Mouse (Mus musculus): ENCODE measurements around the gene Pycr2. TPM values are rescaled to one million over a fixed set of nuclear protein-coding genes. Genes with fewer than 3 reads are reported as not detected.
"Not testable (repeated sequence)": the region's sequence is repeated elsewhere in the genome, so short reads cannot be mapped to it uniquely, and the experiment has no call there.

Gene Pycr2
- polyA plus RNA-seq, 1 experiment from 2014 or later: 96.9 TPM

DNA sequence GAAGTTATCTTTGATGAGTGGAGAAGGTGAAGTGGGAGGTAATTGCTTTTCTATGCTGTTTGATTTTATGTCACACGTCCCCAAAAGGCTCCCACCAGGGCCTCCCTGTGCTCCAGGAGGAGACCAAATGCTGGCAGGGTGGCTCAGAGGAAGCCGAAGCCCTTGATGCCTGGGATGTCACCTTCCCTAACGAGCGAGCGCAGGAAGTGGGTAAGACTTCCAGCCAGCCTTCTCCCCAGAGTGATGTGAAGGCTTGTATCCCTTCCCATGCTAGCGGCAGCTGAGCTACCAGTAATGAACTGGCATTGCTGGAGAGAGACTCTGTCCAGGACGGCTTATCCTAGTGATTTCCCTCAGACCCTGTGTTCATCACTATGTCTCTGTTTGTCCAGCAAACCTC lies 20.4 kb upstream of the Pycr2 start:
- WGBS: 48% methylated on average over 7 of the region's 7 CpGs
- no peaks in the 10 kb centered on the region for H3K36me3 ChIP-seq
- H3K4me3 ChIP-seq (replicated peaks): no peak overlapping the region
- no peak overlapping the region for H3K9ac ChIP-seq
- ATAC-seq (ENCODE audit: insufficient number of reproducible peaks, low FRiP score, low TSS enrichment, low read depth): no peak
- no peak overlapping the region for H3K27ac ChIP-seq (replicated peaks)
- no peak overlapping the region for H3K4me2 ChIP-seq (replicated peaks)
- peaks cover 6% of the 10 kb centered on the region for H3K4me1 ChIP-seq
- no peaks in the 10 kb centered on the region for H3K27me3 ChIP-seq
- H3K9me3 ChIP-seq (replicated peaks): no peaks in the 10 kb centered on the region

DNA sequence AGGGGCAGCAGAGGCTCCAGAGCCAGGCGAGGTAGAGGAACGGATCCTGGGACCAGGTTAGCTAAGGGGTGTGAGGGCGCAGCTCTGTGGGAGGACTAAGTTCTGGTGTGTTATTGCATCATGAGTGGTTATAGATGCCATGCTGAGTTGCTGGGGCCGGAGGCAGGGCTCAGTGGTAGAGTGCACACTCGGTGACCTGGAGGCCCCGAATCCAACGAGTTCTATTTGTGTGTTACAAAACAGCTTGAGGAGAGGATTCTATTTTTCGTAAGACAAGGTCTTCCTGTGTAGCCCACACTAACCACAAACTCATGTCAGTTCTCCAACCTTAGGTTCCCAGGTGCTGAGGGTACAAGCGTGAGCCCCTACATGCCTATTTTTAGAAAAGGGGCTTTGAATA lies 19.6 kb upstream of the Pycr2 start:
- 78% methylated on average over 9 of the region's 9 CpGs for WGBS

GRCm38 (mm10) chr1:180888556-180889042 lies 15.5 kb upstream of the Pycr2 start:
- 2% methylated on average over 13 of the region's 13 CpGs for WGBS
- H3K9ac ChIP-seq: 0 out of 2 replicates have a peak overlapping the region, but pooled peaks have one; percentile 6
- no peaks in the 10 kb centered on the region for H3K36me3 ChIP-seq
- H3K27ac ChIP-seq (replicated peaks): peak overlapping the region; percentile 58; the same call in 1 of the 2 replicates
- H3K27me3 ChIP-seq: peaks cover 14% of the 10 kb centered on the region
- peak overlapping the region; percentile 3; the same call in 1 of the 2 replicates for H3K4me3 ChIP-seq (replicated peaks)
- ATAC-seq (ENCODE audit: insufficient number of reproducible peaks, low FRiP score, low TSS enrichment, low read depth): peak; percentile 68
- H3K4me1 ChIP-seq: peaks cover 13% of the 10 kb centered on the region
- peak overlapping the region; percentile 45 for H3K4me2 ChIP-seq (replicated peaks)
- H3K9me3 ChIP-seq (replicated peaks): no peaks in the 10 kb centered on the region

More for the DNA sequence above, 19.6 kb upstream of the Pycr2 start:
- no peaks in the 10 kb centered on the region for H3K27me3 ChIP-seq
- H3K4me1 ChIP-seq: peaks cover 13% of the 10 kb centered on the region
- H3K27ac ChIP-seq (replicated peaks): no peak overlapping the region
- no peaks in the 10 kb centered on the region for H3K36me3 ChIP-seq
- no peaks in the 10 kb centered on the region for H3K9me3 ChIP-seq (replicated peaks)
- ATAC-seq (ENCODE audit: insufficient number of reproducible peaks, low FRiP score, low TSS enrichment, low read depth): no peak
- H3K9ac ChIP-seq: no peak overlapping the region
- H3K4me3 ChIP-seq (replicated peaks): no peak overlapping the region
- no peak overlapping the region for H3K4me2 ChIP-seq (replicated peaks)

DNA sequence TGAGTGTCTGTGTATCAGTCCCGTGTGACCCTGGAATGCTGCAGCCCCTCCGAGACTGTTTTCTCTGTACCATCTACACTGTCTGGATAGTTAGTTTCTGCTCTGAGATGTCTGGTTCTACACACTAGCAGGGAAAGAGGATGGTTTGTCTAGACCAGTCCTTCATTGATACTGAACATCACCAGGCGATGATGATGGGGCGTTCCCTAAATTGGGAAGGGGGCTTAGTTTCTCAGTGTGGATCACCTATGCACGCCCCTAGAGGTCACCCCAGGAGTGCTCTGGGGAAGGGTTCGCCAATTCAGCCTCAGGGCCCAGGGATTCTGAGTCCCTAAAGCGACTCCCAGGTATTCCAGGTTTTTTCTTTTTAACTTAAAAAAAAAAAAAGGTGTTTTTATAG lies 14.9 kb upstream of the Pycr2 start:
- 42% methylated on average over 7 of the region's 7 CpGs for WGBS
- H3K4me2 ChIP-seq (replicated peaks): peak overlapping the region; percentile 45
- no peak for ATAC-seq (ENCODE audit: insufficient number of reproducible peaks, low FRiP score, low TSS enrichment, low read depth)
- H3K9me3 ChIP-seq (replicated peaks): no peaks in the 10 kb centered on the region
- H3K27me3 ChIP-seq: peaks cover 20% of the 10 kb centered on the region
- peaks cover 13% of the 10 kb centered on the region for H3K4me1 ChIP-seq
- no peak overlapping the region for H3K4me3 ChIP-seq (replicated peaks)
- no peaks in the 10 kb centered on the region for H3K36me3 ChIP-seq
- H3K9ac ChIP-seq: 0 out of 2 replicates have a peak overlapping the region, but pooled peaks have one; percentile 6
- H3K27ac ChIP-seq (replicated peaks): peak overlapping the region; percentile 58; the same call in 1 of the 2 replicates

GRCm38 (mm10) chr1:180889841-180890240 lies 14.3 kb upstream of the Pycr2 start:
- Histone ChIP-seq H3K9me3 (replicated peaks) (no peaks in the 10 kb centered on the region), H3K4me3 (replicated peaks) (no peak overlapping the region), H3K4me1 (peaks cover 13% of the 10 kb centered on the region), H3K9ac (no peak overlapping the region), H3K27me3 (peaks cover 27% of the 10 kb centered on the region), H3K4me2 (replicated peaks) (no peak overlapping the region), H3K36me3 (no peaks in the 10 kb centered on the region), H3K27ac (replicated peaks) (no peak overlapping the region)
- 58% methylated on average over 6 of the region's 6 CpGs for whole genome bisulfite sequencing
- no peak for ATAC-seq (ENCODE audit: insufficient number of reproducible peaks, low FRiP score, low TSS enrichment, low read depth)

GRCm38 (mm10) chr1:180892808-180893207 lies 11.3 kb upstream of the Pycr2 start, which contains the start of gene Lefty2:
Gene Lefty2 (plus strand): TSS chr1:180893108.
- Histone ChIP-seq H3K4me1 (peaks cover 13% of the 10 kb centered on the region), H3K27me3 (peaks cover 42% of the 10 kb centered on the region), H3K4me2 (replicated peaks) (no peak within 1 kb of the TSS), H3K4me3 (replicated peaks) (no peak within 1 kb of the TSS), H3K27ac (replicated peaks) (no peak within 1 kb of the TSS), H3K36me3 (no peaks in the 10 kb centered on the region), H3K9me3 (replicated peaks) (no peaks in the 10 kb centered on the region), H3K9ac (no peak within 1 kb of the TSS)
- 46% methylated on average over 10 of the region's 10 CpGs for WGBS
- no peak for ATAC-seq (ENCODE audit: insufficient number of reproducible peaks, low FRiP score, low TSS enrichment, low read depth)

DNA sequence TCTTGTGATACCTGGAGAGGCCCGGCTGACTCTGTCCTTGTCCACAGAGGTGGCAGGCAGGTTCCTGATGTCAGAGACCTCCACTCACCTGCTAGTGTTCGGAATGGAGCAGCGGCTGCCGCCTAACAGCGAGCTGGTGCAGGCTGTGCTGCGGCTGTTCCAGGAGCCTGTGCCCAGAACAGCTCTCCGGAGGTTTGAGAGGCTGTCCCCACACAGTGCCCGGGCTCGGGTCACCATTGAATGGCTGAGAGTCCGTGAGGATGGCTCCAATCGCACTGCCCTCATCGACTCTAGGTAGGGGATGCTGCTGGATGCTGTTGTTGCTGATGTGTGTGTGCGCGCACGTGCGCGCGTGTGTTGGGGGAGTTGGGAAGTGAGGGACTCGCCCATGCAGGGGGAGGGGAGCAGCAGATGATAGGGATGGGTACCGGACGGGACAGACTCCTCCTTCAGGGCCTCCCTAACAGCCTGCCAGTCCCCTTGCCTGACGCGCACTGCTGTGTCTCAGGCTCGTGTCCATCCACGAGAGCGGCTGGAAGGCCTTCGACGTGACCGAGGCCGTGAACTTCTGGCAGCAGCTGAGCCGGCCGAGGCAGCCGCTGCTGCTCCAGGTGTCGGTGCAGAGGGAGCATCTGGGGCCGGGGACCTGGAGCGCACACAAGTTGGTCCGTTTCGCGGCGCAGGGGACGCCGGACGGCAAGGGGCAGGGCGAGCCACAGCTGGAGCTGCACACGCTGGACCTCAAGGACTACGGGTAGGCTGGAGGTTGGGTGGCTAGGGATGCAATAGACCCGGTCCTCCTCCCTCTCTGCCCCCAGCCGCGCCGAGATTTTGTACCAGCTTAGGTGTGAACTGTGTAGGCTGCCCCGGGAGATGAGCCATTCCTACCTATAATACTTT lies 9.8 kb upstream of the Pycr2 start:
- H3K27ac ChIP-seq (replicated peaks); H3K4me1 ChIP-seq; H3K9me3 ChIP-seq (replicated peaks); H3K9ac ChIP-seq; ATAC-seq (ENCODE audit: insufficient number of reproducible peaks, low FRiP score, low TSS enrichment, low read depth); H3K36me3 ChIP-seq: not testable (repeated sequence)
- WGBS: 6% methylated on average over 50 of the region's 51 CpGs
- Histone ChIP-seq H3K27me3 (peaks cover 47% of the 10 kb centered on the region), H3K4me3 (replicated peaks) (peak overlapping the region; percentile 10; the same call in 1 of the 2 replicates), H3K4me2 (replicated peaks) (peak overlapping the region; percentile 32)

DNA sequence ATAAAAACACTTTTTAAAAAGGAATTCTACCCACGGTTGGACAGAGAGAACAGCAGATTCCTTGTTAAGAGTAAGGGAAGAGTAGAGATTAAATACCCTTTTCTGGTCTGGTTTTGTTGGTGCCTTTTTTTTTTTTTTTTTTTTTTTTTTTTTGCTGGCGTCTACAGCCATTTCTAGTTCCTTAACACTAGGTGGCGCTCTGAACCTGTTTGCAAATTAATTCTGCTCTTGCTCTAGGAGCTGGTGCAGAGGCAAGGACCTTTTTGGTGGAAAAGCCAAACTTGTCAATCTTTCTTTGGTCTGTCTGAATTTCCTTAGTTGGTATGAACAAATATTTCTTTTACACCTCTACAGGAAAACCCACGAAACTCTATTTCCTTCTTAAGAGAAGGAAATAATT lies 3.0 kb upstream of the Pycr2 start:
- Histone ChIP-seq H3K4me2 (replicated peaks) (no peak overlapping the region), H3K27me3 (peaks cover 11% of the 10 kb centered on the region), H3K4me3 (replicated peaks) (no peak overlapping the region), H3K9me3 (replicated peaks) (no peaks in the 10 kb centered on the region), H3K27ac (replicated peaks) (no peak overlapping the region), H3K4me1 (peaks cover 15% of the 10 kb centered on the region), H3K9ac (no peak overlapping the region), H3K36me3 (peaks cover 5% of the 10 kb centered on the region; the same call in 1 of the 2 replicates)
- 0% methylated on average over 4 of the region's 4 CpGs for WGBS
- ATAC-seq (ENCODE audit: insufficient number of reproducible peaks, low FRiP score, low TSS enrichment, low read depth): no peak

GRCm38 (mm10) chr1:180902915-180903314 lies 1.2 kb upstream of the Pycr2 start:
- H3K9me3 ChIP-seq (replicated peaks): no peaks in the 10 kb centered on the region
- no peak overlapping the region for H3K27ac ChIP-seq (replicated peaks)
- peaks cover 3% of the 10 kb centered on the region; the same call in 1 of the 2 replicates for H3K27me3 ChIP-seq
- H3K4me2 ChIP-seq (replicated peaks): no peak overlapping the region
- 28% methylated on average over 5 of the region's 5 CpGs for WGBS
- H3K9ac ChIP-seq: no peak overlapping the region
- H3K4me3 ChIP-seq (replicated peaks): no peak overlapping the region
- ATAC-seq (ENCODE audit: insufficient number of reproducible peaks, low FRiP score, low TSS enrichment, low read depth): no peak
- H3K4me1 ChIP-seq: peaks cover 15% of the 10 kb centered on the region
- H3K36me3 ChIP-seq: peaks cover 22% of the 10 kb centered on the region

DNA sequence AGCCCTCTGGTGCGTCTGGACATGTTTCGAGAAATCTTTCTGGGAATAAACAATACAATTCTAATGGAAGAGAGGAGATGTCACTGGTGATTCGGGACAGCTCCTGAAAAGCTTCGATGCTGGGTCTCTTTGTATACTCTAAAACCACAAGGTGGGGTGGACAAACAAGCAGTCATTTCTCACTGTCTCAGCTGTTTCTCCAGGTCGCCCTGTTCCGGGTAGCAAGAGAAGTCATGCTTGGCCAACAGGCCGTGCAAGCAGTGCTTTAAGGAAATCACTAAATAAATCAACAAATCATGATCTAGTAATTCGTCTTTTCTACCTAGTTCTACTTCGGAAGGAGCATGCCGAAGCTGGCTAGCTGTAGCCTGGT lies 441 bp upstream of the Pycr2 start:
- ATAC-seq (ENCODE audit: insufficient number of reproducible peaks, low FRiP score, low TSS enrichment, low read depth): no peak
- WGBS: 33% methylated on average over 10 of the region's 10 CpGs
- peak overlapping the region; percentile 91 for H3K27ac ChIP-seq (replicated peaks)
- no peaks in the 10 kb centered on the region for H3K9me3 ChIP-seq (replicated peaks)
- peaks cover 24% of the 10 kb centered on the region for H3K36me3 ChIP-seq
- peak overlapping the region; percentile 83 for H3K4me3 ChIP-seq (replicated peaks)
- H3K9ac ChIP-seq: 0 out of 2 replicates have a peak overlapping the region, but pooled peaks have one; percentile 15
- peaks cover 15% of the 10 kb centered on the region for H3K4me1 ChIP-seq
- no peaks in the 10 kb centered on the region for H3K27me3 ChIP-seq
- H3K4me2 ChIP-seq (replicated peaks): peak overlapping the region; percentile 77

GRCm38 (mm10) chr1:180904815-180905080 lies 655 bp downstream of the Pycr2 start:
- Histone ChIP-seq H3K4me1 (peaks cover 15% of the 10 kb centered on the region), H3K36me3 (peaks cover 24% of the 10 kb centered on the region), H3K9ac (peak overlapping the region; percentile 95), H3K4me3 (replicated peaks) (peak overlapping the region; percentile 83), H3K4me2 (replicated peaks) (peak overlapping the region; percentile 77), H3K9me3 (replicated peaks) (no peaks in the 10 kb centered on the region), H3K27ac (replicated peaks) (peak overlapping the region; percentile 91), H3K27me3 (no peaks in the 10 kb centered on the region)
- 3% methylated on average over 5 of the region's 5 CpGs for whole genome bisulfite sequencing
- ATAC-seq (ENCODE audit: insufficient number of reproducible peaks, low FRiP score, low TSS enrichment, low read depth): peak; percentile 7; the same call in 1 of the 2 replicates
